Mouse (Mus musculus) MEL (cell line): ENCODE data around the gene Zfp651.

ENCODE experiments used
- CTCF ChIP-seq, 3 experiments: IDR thresholded peaks in 2 of 3; conservative IDR thresholded peaks in 1 of 3; 2 replicates each; pipeline ENCODE4 v1.5.1; 2011 to 2012; ENCODE audit warnings: low read length in 3 of 3, low read depth in 2 of 3, mild to moderate bottlenecking in 2 of 3, improper control_type of control experiment in 1 of 3, inconsistent platforms in 1 of 3, mixed read lengths in 1 of 3, moderate library complexity in 1 of 3; ENCODE audit not compliant: control insufficient read depth in 1 of 3, insufficient read depth in 1 of 3, poor library complexity in 1 of 3, severe bottlenecking in 1 of 3
- HCFC1 ChIP-seq: IDR thresholded peaks from 2 replicates; pipeline ENCODE4 v1.6.1; 2012; ENCODE audit warnings: low read depth, mild to moderate bottlenecking, inconsistent platforms, low read length, improper control_type of control experiment, moderate library complexity
- MAFK ChIP-seq: IDR thresholded peaks from 2 replicates; pipeline ENCODE4 v1.6.1; 2011; ENCODE audit warnings: low read depth, mild to moderate bottlenecking, low read length, improper control_type of control experiment, borderline replicate concordance
- NELFE ChIP-seq: IDR thresholded peaks from 2 replicates; pipeline ENCODE4 v1.6.1; 2011; ENCODE audit warnings: low read depth, low read length, improper control_type of control experiment
- ZMIZ1 ChIP-seq: IDR thresholded peaks from 2 replicates; pipeline ENCODE4 v1.6.1; 2012; ENCODE audit warnings: low read depth, mild to moderate bottlenecking, inconsistent platforms, low read length, improper control_type of control experiment, moderate library complexity

GRCm38 (mm10) chr9:121820765-121821164, 61.6 kb downstream of the Zfp651 start:
- TF ChIP-seq HCFC1, result no peak
- TF ChIP-seq ZMIZ1, result no peak
- no peak for TF ChIP-seq MAFK
- no peak for TF ChIP-seq CTCF (IDR thresholded peaks at IDR 0.05 in 2 of 3, conservative IDR thresholded peaks at IDR 0.05 in 1 of 3; ENCODE audit: control insufficient read depth in 1 of 3, insufficient read depth in 1 of 3, low read depth in 2 of 3, low read length in 3 of 3, poor library complexity in 1 of 3, severe bottlenecking in 1 of 3)
- TF ChIP-seq NELFE, result no peak
